ENCODE assay signal across 8 mouse cellular contexts in the genomic region with DNA sequence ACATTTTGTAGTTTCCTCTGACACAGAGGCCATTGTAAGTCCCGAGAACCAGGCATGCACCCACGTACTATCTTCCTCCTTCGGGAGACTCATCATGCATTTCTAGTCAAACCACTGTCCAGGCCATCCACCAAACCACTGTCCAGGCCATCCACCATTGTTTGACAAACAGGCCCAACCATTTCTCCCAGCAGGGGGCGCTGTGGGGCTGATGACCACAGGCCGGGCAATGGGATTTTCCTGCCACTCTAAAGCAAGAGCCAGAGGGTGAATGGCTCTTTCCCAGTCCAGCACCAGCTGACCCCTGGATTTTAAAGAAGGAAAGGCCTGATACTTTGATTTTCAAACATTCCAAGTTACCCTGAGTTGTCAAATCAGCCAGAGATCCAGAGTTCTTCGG. TPM values are rescaled to one million over a fixed set of nuclear protein-coding genes. Genes with fewer than 3 reads are reported as not detected.
DNase-seq lines count a peak whose midpoint lies in the region; ATAC-seq and TF ChIP-seq lines count a peak whose summit lies in the region.

No protein-coding gene starts in this region.

- no peaks in the 10 kb centered on the region for H3K36me3 ChIP-seq in intestine, postnatal 0 days (ENCODE audit: control insufficient read depth, insufficient read depth)
- H3K36me3 ChIP-seq in intestine, embryonic 15.5 days, result no peaks in the 10 kb centered on the region
- no peaks in the 10 kb centered on the region for H3K36me3 ChIP-seq in heart, postnatal 0 days (replicated peaks; ENCODE audit: control insufficient read depth, insufficient read depth, low read length)
- no peaks in the 10 kb centered on the region for H3K36me3 ChIP-seq in liver, embryonic 13.5 days

- H3K27ac ChIP-seq in intestine, postnatal 0 days (ENCODE audit: low read depth, low read length), result no peak overlapping the region
- H3K27ac ChIP-seq in intestine, embryonic 15.5 days, result no peak overlapping the region
- no peak overlapping the region for H3K27ac ChIP-seq in cerebellum, adult 2 months (ENCODE audit: insufficient read depth, low read length)
- H3K27ac ChIP-seq in heart, postnatal 0 days (ENCODE audit: low read depth), result no peak overlapping the region
- H3K27ac ChIP-seq in liver, embryonic 13.5 days, result no peak overlapping the region

- H3K4me3 ChIP-seq in intestine, postnatal 0 days (ENCODE audit: low read depth, low read length), result no peak overlapping the region
- no peak overlapping the region for H3K4me3 ChIP-seq in intestine, embryonic 15.5 days (replicated peaks)
- H3K4me3 ChIP-seq in cerebellum, adult 2 months (replicated peaks; ENCODE audit: insufficient read depth, low read depth, low read length), result no peak overlapping the region
- H3K4me3 ChIP-seq in heart, postnatal 0 days (ENCODE audit: low read depth, low read length), result no peak overlapping the region
- no peak overlapping the region for H3K4me3 ChIP-seq in liver, embryonic 13.5 days (replicated peaks)

- TF ChIP-seq POLR2A in cerebellum, adult 2 months (IDR thresholded peaks at IDR 0.05; ENCODE audit: borderline replicate concordance, insufficient read depth, low read length), result no peak

- no peak overlapping the region for H3K4me2 ChIP-seq in intestine, postnatal 0 days (replicated peaks; ENCODE audit: low read depth)
- no peak overlapping the region for H3K4me2 ChIP-seq in intestine, embryonic 15.5 days (replicated peaks)
- no peak overlapping the region for H3K4me2 ChIP-seq in heart, postnatal 0 days (ENCODE audit: low read depth, low read length)
- no peak overlapping the region for H3K4me2 ChIP-seq in liver, embryonic 13.5 days

- H3K9ac ChIP-seq in intestine, postnatal 0 days (ENCODE audit: low read depth, low read length), result no peak overlapping the region
- H3K9ac ChIP-seq in intestine, embryonic 15.5 days, result no peak overlapping the region
- H3K9ac ChIP-seq in heart, postnatal 0 days (replicated peaks; ENCODE audit: low read depth, low read length), result no peak overlapping the region
- H3K9ac ChIP-seq in liver, embryonic 13.5 days, result no peak overlapping the region

- H3K27me3 ChIP-seq in intestine, postnatal 0 days (replicated peaks; ENCODE audit: control insufficient read depth, insufficient read depth, low read length), result no peaks in the 10 kb centered on the region
- no peaks in the 10 kb centered on the region for H3K27me3 ChIP-seq in intestine, embryonic 15.5 days (replicated peaks)
- H3K27me3 ChIP-seq in cerebellum, adult 2 months (ENCODE audit: control insufficient read depth, insufficient read depth, low read length), result no peaks in the 10 kb centered on the region
- H3K27me3 ChIP-seq in heart, postnatal 0 days (ENCODE audit: control insufficient read depth, insufficient read depth, low read length), result no peaks in the 10 kb centered on the region
- H3K27me3 ChIP-seq in liver, embryonic 13.5 days, result 0 out of 2 replicates have a peak, but pooled peaks cover 3% of the 10 kb centered on the region

- peak; percentile 72 for TF ChIP-seq CTCF in intestine, postnatal 0 days (IDR thresholded peaks at IDR 0.05; ENCODE audit: low read depth)
- TF ChIP-seq CTCF in cerebellum, adult 2 months (IDR thresholded peaks at IDR 0.05; ENCODE audit: borderline replicate concordance, insufficient read depth, low read depth, low read length), result peak; percentile 32; the same call in 1 of the 2 replicates
- TF ChIP-seq CTCF in heart, postnatal 0 days (IDR thresholded peaks at IDR 0.05; ENCODE audit: low read depth), result peak; percentile 53

- no peaks in the 10 kb centered on the region for H3K9me3 ChIP-seq in intestine, postnatal 0 days (ENCODE audit: control insufficient read depth)
- H3K9me3 ChIP-seq in intestine, embryonic 15.5 days, result no peaks in the 10 kb centered on the region
- no peaks in the 10 kb centered on the region for H3K9me3 ChIP-seq in heart, postnatal 0 days (replicated peaks; ENCODE audit: control insufficient read depth, low read length)
- H3K9me3 ChIP-seq in liver, embryonic 13.5 days (replicated peaks), result no peaks in the 10 kb centered on the region

- 74% methylated on average over 6 of the region's 6 CpGs for WGBS in intestine, postnatal 0 days
- WGBS in intestine, embryonic 15.5 days, result 76% methylated on average over 6 of the region's 6 CpGs
- WGBS in cerebellum, adult 2 months, result 62% methylated on average over 6 of the region's 6 CpGs
- WGBS in heart, postnatal 0 days, result 69% methylated on average over 6 of the region's 6 CpGs
- WGBS in liver, embryonic 13.5 days (ENCODE audit: insufficient replicate concordance), result 52% methylated on average over 6 of the region's 6 CpGs

- no peak for ATAC-seq in intestine, postnatal 0 days
- ATAC-seq in intestine, embryonic 15.5 days, result no peak
- no peak for ATAC-seq in heart, postnatal 0 days (ENCODE audit: insufficient read depth, low read depth)
- no peak for ATAC-seq in liver, embryonic 13.5 days (ENCODE audit: low read depth)

- H3K4me1 ChIP-seq in intestine, postnatal 0 days (replicated peaks; ENCODE audit: control insufficient read depth, insufficient read depth, low read length), result no peaks in the 10 kb centered on the region
- no peaks in the 10 kb centered on the region for H3K4me1 ChIP-seq in intestine, embryonic 15.5 days (replicated peaks)
- peaks cover 11% of the 10 kb centered on the region; the same call in 1 of the 2 replicates for H3K4me1 ChIP-seq in cerebellum, adult 2 months (ENCODE audit: control insufficient read depth, insufficient read depth, low read length)
- H3K4me1 ChIP-seq in heart, postnatal 0 days (ENCODE audit: control insufficient read depth, insufficient read depth), result no peaks in the 10 kb centered on the region
- no peaks in the 10 kb centered on the region for H3K4me1 ChIP-seq in liver, embryonic 13.5 days (replicated peaks)

- no peak for TF ChIP-seq EP300 in heart, postnatal 0 days (IDR thresholded peaks at IDR 0.05; ENCODE audit: low read depth)

- peak; percentile 14 for DNase-seq in MN1 (ENCODE audit: low spot score)
- DNase-seq in cerebellum, adult 2 months, result peak; percentile 51 to 66
- DNase-seq in heart, postnatal 0 days (ENCODE audit: low spot score), result no peak
- peak; percentile 19 for DNase-seq in liver, embryonic 13.5 days
- DNase-seq in right cerebral cortex, postnatal 10 days (ENCODE audit: low spot score in 2 of 2), result peak; percentile 60 to 73
- peak; percentile 29 to 69 for DNase-seq in urinary bladder, postnatal 4 days (ENCODE audit: low spot score in 2 of 2)

RNA-seq across cellular contexts. Expression of a gene that starts 16.8 kb away (rescaled TPM):
- polyA plus RNA-seq in intestine, postnatal 0 days (2015; fragmentation: Nextera tagmentation; extraction: Ambion mirVana), result 0.09 and 0.27 TPM in 2 replicates
- 0.15 and 0.36 TPM in 2 replicates for polyA plus RNA-seq in intestine, embryonic 15.5 days (2015; fragmentation: Nextera tagmentation; extraction: Ambion mirVana)
- polyA plus RNA-seq in cerebellum, adult 2 months (2012; rRNA removed), result 190 and 219 TPM in 2 replicates
- 0.19 and 0.42 TPM in 2 replicates for total RNA-seq in heart, postnatal 0 days (2014; rRNA removed; ENCODE audit: low replicate concordance)
- polyA plus RNA-seq in heart, postnatal 0 days (2015; fragmentation: Nextera tagmentation; extraction: Ambion mirVana), result 0.08 and 0.15 TPM in 2 replicates
- 0.38 and 0.41 TPM in 2 replicates for polyA plus RNA-seq in liver, embryonic 13.5 days (2015; fragmentation: Nextera tagmentation; extraction: Ambion mirVana)

Comparison
In these comparisons a context has a peak if more than half of its experiments do, and no peak if none do; other contexts are left out.
1. RNA of a gene that starts 16.8 kb away (polyA plus RNA-seq): 190 to 219 TPM in cerebellum, adult 2 months; 0.38 to 0.41 TPM in liver, embryonic 13.5 days, 0.15 to 0.36 TPM in intestine, embryonic 15.5 days, 0.09 to 0.27 TPM in intestine, postnatal 0 days and 0.08 to 0.15 TPM in heart, postnatal 0 days; every median in the first group is over 100 times any median in the second.
2. Peak in every context shown above with its lines, with median percentiles within 50 percentile points of each other: CTCF ChIP-seq.